Mouse (Mus musculus) limb, embryonic 14.5 days (tissue): ENCODE measurements around the gene Zbtb9. TPM values are rescaled to one million over a fixed set of nuclear protein-coding genes. Genes with fewer than 3 reads are reported as not detected.

Experiments used
- ATAC-seq: fragments of 200-750 bp; cut with Nextera tagmentation; 2 replicates; pipeline ENCODE4 v1.8.0; 2017; ENCODE audit warnings: low read depth, moderate number of reproducible peaks, moderate TSS enrichment; ENCODE audit not compliant: low FRiP score
- DNase-seq: peaks from one replicate; pipeline ENCODE4 v3.0.0-alpha.2; 2015; ENCODE audit warnings: low spot score
- H3K27ac ChIP-seq: fragments of 300-500 bp; sonication (generic); replicated peaks from 2 replicates; pipeline ENCODE4 v1.5.1; 2014; ENCODE audit warnings: low read depth, mild to moderate bottlenecking, low read length, moderate library complexity, mixed read lengths
- H3K27me3 ChIP-seq: fragments of 300-500 bp; sonication (generic); 2 replicates; pipeline ENCODE4 v1.6.1; 2014; ENCODE audit warnings: low read length, mixed read lengths; ENCODE audit not compliant: control insufficient read depth, insufficient read depth
- H3K36me3 ChIP-seq: fragments of 300-500 bp; sonication (generic); 2 replicates; pipeline ENCODE4 v1.6.1; 2014; ENCODE audit warnings: mild to moderate bottlenecking, low read length, moderate library complexity, mixed read lengths; ENCODE audit not compliant: control insufficient read depth, insufficient read depth
- H3K4me1 ChIP-seq: fragments of 300-500 bp; sonication (generic); 2 replicates; pipeline ENCODE4 v1.6.1; 2014; ENCODE audit warnings: antibody characterized with exemption, low read length, mixed read lengths; ENCODE audit not compliant: control insufficient read depth, insufficient read depth
- H3K4me2 ChIP-seq: fragments of 300-500 bp; sonication (generic); replicated peaks from 2 replicates; pipeline ENCODE4 v1.6.1; 2014; ENCODE audit warnings: low read depth, mild to moderate bottlenecking, low read length, moderate library complexity; ENCODE audit not compliant: severe bottlenecking
- H3K4me3 ChIP-seq: fragments of 300-500 bp; sonication (generic); replicated peaks from 2 replicates; pipeline ENCODE4 v1.5.1; 2014; ENCODE audit warnings: low read length
- H3K9ac ChIP-seq: fragments of 300-500 bp; sonication (generic); 2 replicates; pipeline ENCODE4 v1.6.1; 2014; ENCODE audit warnings: mild to moderate bottlenecking, low read depth, low read length, moderate library complexity; ENCODE audit not compliant: severe bottlenecking
- H3K9me3 ChIP-seq: fragments of 300-500 bp; sonication (generic); 2 replicates; pipeline ENCODE4 v1.6.1; 2016; ENCODE audit warnings: low read length; ENCODE audit not compliant: control insufficient read depth
- POLR2A ChIP-seq: fragments of 200-500 bp; IDR thresholded peaks from 2 replicates; pipeline ENCODE4 v1.8.0; 2012; ENCODE audit warnings: inconsistent platforms, mild to moderate bottlenecking, moderate library complexity, borderline replicate concordance; ENCODE audit not compliant: insufficient read depth, insufficient read length; ENCODE audit errors: extremely low read depth
- WGBS: fragments of 180-500 bp; shearing (Covaris S2); extraction: QIAGEN DNeasy Blood & Tissue Kit; methylation state at CpG from one replicate; pipeline ENCODE4 v1.1.7; 2014; 5-methylcytosine and 5-hydroxymethylcytosine counted together
- polyA plus RNA-seq, 2 experiments: library from polyadenylated mRNA; depleted of rRNA in 1 of 2; stranded (reverse) in 1 of 2; unstranded in 1 of 2; fragments of >200 nt; fragmentation: Nextera tagmentation in 1 of 2; extraction: Ambion mirVana in 1 of 2; gene quantifications; 2 replicates each; pipeline versions ENCODE4 v1.2.1 to v1.2.3; 2012 to 2014

The Zbtb9 gene
- polyA plus RNA-seq, 2 experiments: 10.0 to 14.8 TPM

GRCm38 (mm10) chr17:26956309-26956708, 16.7 kb upstream of the Zbtb9 start:
- 86% methylated on average over 5 of the region's 5 CpGs for WGBS
- DNase-seq (no peak), ATAC-seq (no peak)
- Histone ChIP-seq H3K4me1 (peaks cover 27% of the 10 kb centered on the region), H3K4me2 (no peak overlapping the region), H3K27me3 (no peaks in the 10 kb centered on the region), H3K36me3 (peaks cover 67% of the 10 kb centered on the region), H3K9ac (no peak overlapping the region), H3K4me3 (no peak overlapping the region), H3K9me3 (no peaks in the 10 kb centered on the region), H3K27ac (no peak overlapping the region)
- no peak for TF ChIP-seq POLR2A

- ATAC-seq (no peak), DNase-seq (no peak)
- Histone ChIP-seq H3K4me1 (peaks cover 23% of the 10 kb centered on the region), H3K36me3 (peaks cover 73% of the 10 kb centered on the region), H3K27me3 (no peaks in the 10 kb centered on the region), H3K4me2 (no peak overlapping the region), H3K27ac (no peak overlapping the region), H3K4me3 (no peak overlapping the region), H3K9me3 (no peaks in the 10 kb centered on the region), H3K9ac (no peak overlapping the region)
- TF ChIP-seq POLR2A: no peak
- 87% methylated on average over 18 of the region's 18 CpGs for WGBS
Observed at GRCm38 (mm10) chr17:26956895-26957294, 16.1 kb upstream of the Zbtb9 start.

- ATAC-seq: no peak
- peaks cover 13% of the 10 kb centered on the region for H3K4me1 ChIP-seq
- H3K36me3 ChIP-seq: peaks cover 83% of the 10 kb centered on the region
- DNase-seq: no peak
- H3K4me2 ChIP-seq: no peak overlapping the region
- H3K27ac ChIP-seq: no peak overlapping the region
- H3K27me3 ChIP-seq: no peaks in the 10 kb centered on the region
- no peak for TF ChIP-seq POLR2A
- WGBS: 97% methylated on average over 5 of the region's 5 CpGs
- no peak overlapping the region for H3K9ac ChIP-seq
- no peaks in the 10 kb centered on the region for H3K9me3 ChIP-seq
- no peak overlapping the region for H3K4me3 ChIP-seq
Observed at GRCm38 (mm10) chr17:26957872-26958271, 15.1 kb upstream of the Zbtb9 start.

GRCm38 (mm10) chr17:26958880-26959279, 14.1 kb upstream of the Zbtb9 start:
- DNase-seq (no peak), ATAC-seq (no peak)
- Histone ChIP-seq H3K36me3 (peaks cover 89% of the 10 kb centered on the region), H3K27ac (no peak overlapping the region), H3K9ac (no peak overlapping the region), H3K4me3 (no peak overlapping the region), H3K4me1 (peaks cover 3% of the 10 kb centered on the region; the same call in 1 of the 2 replicates), H3K27me3 (no peaks in the 10 kb centered on the region), H3K9me3 (no peaks in the 10 kb centered on the region), H3K4me2 (no peak overlapping the region)
- WGBS: 48% methylated on average over 5 of the region's 5 CpGs
- TF ChIP-seq POLR2A: no peak

- TF ChIP-seq POLR2A: no peak
- no peaks in the 10 kb centered on the region for H3K27me3 ChIP-seq
- 98% methylated on average over 4 of the region's 4 CpGs for WGBS
- DNase-seq (no peak), ATAC-seq (no peak)
- no peak overlapping the region for H3K9ac ChIP-seq
- no peaks in the 10 kb centered on the region for H3K4me1 ChIP-seq
- H3K9me3 ChIP-seq: no peaks in the 10 kb centered on the region
- no peak overlapping the region for H3K4me3 ChIP-seq
- no peak overlapping the region for H3K27ac ChIP-seq
- no peak overlapping the region for H3K4me2 ChIP-seq
- peaks cover 95% of the 10 kb centered on the region for H3K36me3 ChIP-seq
Observed at GRCm38 (mm10) chr17:26959815-26960214, 13.2 kb upstream of the Zbtb9 start.
